17 mouse cellular contexts compared by ENCODE assay signal in the genomic region with DNA sequence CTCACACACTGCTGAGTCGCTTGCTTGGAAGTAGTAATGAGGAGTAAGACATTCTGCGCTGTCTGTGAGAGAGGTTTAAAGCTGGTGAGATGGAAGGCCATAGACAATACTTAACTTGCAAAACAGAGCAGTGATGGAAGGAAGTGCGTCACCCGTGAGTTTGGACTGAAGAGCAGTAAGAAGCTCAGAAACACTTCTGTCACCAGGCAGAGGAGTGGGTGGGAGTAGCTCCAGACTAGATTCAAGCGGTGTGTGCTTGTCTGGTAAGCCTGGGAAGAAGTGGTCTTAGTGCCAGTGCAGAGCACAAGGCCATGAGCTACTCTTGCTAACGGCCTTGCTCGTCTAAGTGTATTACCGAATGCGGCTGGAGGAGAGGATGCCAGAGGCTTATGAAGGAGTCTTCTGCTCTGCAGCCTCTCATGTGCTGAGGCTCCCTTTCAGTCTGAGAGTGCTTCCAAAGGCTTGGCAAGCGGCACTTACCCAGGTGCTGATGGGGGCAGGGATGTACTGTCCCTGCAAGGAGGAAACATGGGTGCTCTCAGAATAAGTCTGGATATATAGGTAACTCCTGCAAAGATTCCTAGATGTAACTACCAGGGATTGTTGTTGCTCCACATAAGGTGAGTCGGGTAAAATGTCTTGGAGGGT. TPM values are rescaled to one million over a fixed set of nuclear protein-coding genes. Genes with fewer than 3 reads are reported as not detected.
DNase-seq lines count a peak whose midpoint lies in the region; ATAC-seq and TF ChIP-seq lines count a peak whose summit lies in the region.
"Had no signal": no experiment of that assay in that cellular context is flagged by ENCODE, and none has a peak within 500 bp of the region (broad histone marks: within the 10 kb centered on the region; RNA-seq: fewer than 3 reads in every experiment).

No protein-coding gene starts in this region.

- H3K4me2 ChIP-seq in midbrain, embryonic 11.5 days: no peak overlapping the region
- H3K4me2 ChIP-seq in midbrain, embryonic 16.5 days (ENCODE audit: low read length): no peak overlapping the region
- H3K4me2 ChIP-seq in forebrain, embryonic 15.5 days (replicated peaks): no peak overlapping the region
- H3K4me2 ChIP-seq: embryonic facial prominence, embryonic 12.5 days; liver, embryonic 13.5 days; neural tube, embryonic 12.5 days had no signal

- H3K9me3 ChIP-seq in midbrain, embryonic 11.5 days (ENCODE audit: control insufficient read depth, low read length): no peaks in the 10 kb centered on the region
- no peaks in the 10 kb centered on the region for H3K9me3 ChIP-seq in midbrain, embryonic 16.5 days (replicated peaks; ENCODE audit: control insufficient read depth, low read length, poor library complexity, severe bottlenecking)
- no peaks in the 10 kb centered on the region for H3K9me3 ChIP-seq in forebrain, embryonic 15.5 days
- H3K9me3 ChIP-seq: embryonic facial prominence, embryonic 12.5 days; liver, embryonic 13.5 days; megakaryocyte, embryonic 14.5 days; neural tube, embryonic 12.5 days had no signal

- DNase-seq in gastrocnemius, adult 2 months: peak; percentile 74
- no peak for DNase-seq in gastrocnemius, postnatal 10 days
- peak; percentile 37 for DNase-seq in midbrain, embryonic 11.5 days (ENCODE audit: low spot score, missing footprints)
- peak; percentile 75 to 78 for DNase-seq in cerebellum, postnatal 14 days
- no peak for DNase-seq in kidney, postnatal 14 days
- DNase-seq: heart, postnatal 14 days; kidney, adult 18-20 months; kidney, postnatal 25 days; liver, embryonic 13.5 days; spleen, adult 18-20 months; thymus, postnatal 36 days had no signal

- H3K27ac ChIP-seq in gastrocnemius, adult 2 months: no peak overlapping the region
- no peak overlapping the region for H3K27ac ChIP-seq in midbrain, embryonic 11.5 days (ENCODE audit: low read depth, low read length)
- no peak overlapping the region for H3K27ac ChIP-seq in midbrain, embryonic 16.5 days (ENCODE audit: low read length)
- no peak overlapping the region for H3K27ac ChIP-seq in forebrain, embryonic 15.5 days (replicated peaks)
- H3K27ac ChIP-seq: embryonic facial prominence, embryonic 12.5 days; liver, embryonic 13.5 days; neural tube, embryonic 12.5 days had no signal

- no peak for ATAC-seq in midbrain, embryonic 11.5 days (ENCODE audit: low FRiP score)
- ATAC-seq in midbrain, embryonic 16.5 days: no peak
- ATAC-seq in forebrain, embryonic 15.5 days (replicated peaks): no peak
- ATAC-seq: hindbrain, embryonic 16.5 days had no signal

- WGBS in midbrain, embryonic 11.5 days: 95% methylated on average over 11 of the region's 11 CpGs
- 88% methylated on average over 11 of the region's 11 CpGs for WGBS in midbrain, embryonic 16.5 days
- 89% methylated on average over 11 of the region's 11 CpGs for WGBS in forebrain, embryonic 15.5 days

- no peak for TF ChIP-seq CTCF in gastrocnemius, adult 2 months (IDR thresholded peaks at IDR 0.05)

- peaks cover 16% of the 10 kb centered on the region for H3K36me3 ChIP-seq in midbrain, embryonic 11.5 days (ENCODE audit: control insufficient read depth, insufficient read depth, low read length)
- H3K36me3 ChIP-seq in midbrain, embryonic 16.5 days (ENCODE audit: control insufficient read depth, insufficient read depth, low read length): peaks cover 26% of the 10 kb centered on the region
- H3K36me3 ChIP-seq in forebrain, embryonic 15.5 days: peaks cover 39% of the 10 kb centered on the region

- no peaks in the 10 kb centered on the region for H3K27me3 ChIP-seq in midbrain, embryonic 11.5 days (ENCODE audit: control insufficient read depth, insufficient read depth, low read length)
- no peaks in the 10 kb centered on the region for H3K27me3 ChIP-seq in midbrain, embryonic 16.5 days (ENCODE audit: control insufficient read depth, insufficient read depth, low read depth, low read length)
- H3K27me3 ChIP-seq in forebrain, embryonic 15.5 days: no peaks in the 10 kb centered on the region
- H3K27me3 ChIP-seq: embryonic facial prominence, embryonic 12.5 days; liver, embryonic 13.5 days; megakaryocyte, embryonic 14.5 days; neural tube, embryonic 12.5 days had no signal

- H3K9ac ChIP-seq in midbrain, embryonic 11.5 days (ENCODE audit: low read length): no peak overlapping the region
- H3K9ac ChIP-seq in midbrain, embryonic 16.5 days (ENCODE audit: low read depth, low read length): no peak overlapping the region
- H3K9ac ChIP-seq in forebrain, embryonic 15.5 days (replicated peaks): no peak overlapping the region
- H3K9ac ChIP-seq: embryonic facial prominence, embryonic 12.5 days; liver, embryonic 13.5 days; neural tube, embryonic 12.5 days had no signal

- H3K4me1 ChIP-seq in midbrain, embryonic 11.5 days (ENCODE audit: control insufficient read depth, insufficient read depth, low read length): no peaks in the 10 kb centered on the region
- no peaks in the 10 kb centered on the region for H3K4me1 ChIP-seq in midbrain, embryonic 16.5 days (ENCODE audit: control insufficient read depth, insufficient read depth, low read length)
- no peaks in the 10 kb centered on the region for H3K4me1 ChIP-seq in forebrain, embryonic 15.5 days
- H3K4me1 ChIP-seq: embryonic facial prominence, embryonic 12.5 days; liver, embryonic 13.5 days; neural tube, embryonic 12.5 days had no signal

- intact Hi-C loops in gastrocnemius, adult 2 months (cut with DNase I): no loop called here

- no peak overlapping the region for H3K4me3 ChIP-seq in gastrocnemius, adult 2 months
- H3K4me3 ChIP-seq in midbrain, embryonic 11.5 days (ENCODE audit: low read depth, low read length): no peak overlapping the region
- no peak overlapping the region for H3K4me3 ChIP-seq in midbrain, embryonic 16.5 days (ENCODE audit: low read depth, low read length)
- no peak overlapping the region for H3K4me3 ChIP-seq in forebrain, embryonic 15.5 days
- H3K4me3 ChIP-seq: embryonic facial prominence, embryonic 12.5 days; liver, embryonic 13.5 days; megakaryocyte, embryonic 14.5 days; neural tube, embryonic 12.5 days had no signal

RNA-seq across cellular contexts. Expression of a gene that starts 27.8 kb away (rescaled TPM):
- total RNA-seq in gastrocnemius, adult 2 months (2021): 10 to 100 TPM; 12.5 to 16.3 TPM
- total RNA-seq in gastrocnemius, postnatal 10 days (2021): 10 to 100 TPM; 14.7 to 18.7 TPM
- 48.2 and 50.0 TPM in 2 replicates for polyA plus RNA-seq in midbrain, embryonic 11.5 days (2014; fragmentation: Nextera tagmentation; extraction: Ambion mirVana)
- 49.6 and 50.4 TPM in 2 replicates for polyA plus RNA-seq in midbrain, embryonic 16.5 days (2015; fragmentation: Nextera tagmentation; extraction: Ambion mirVana)
- 52.5 and 55.5 TPM in 2 replicates for polyA plus RNA-seq in forebrain, embryonic 15.5 days (2015; fragmentation: Nextera tagmentation; extraction: Ambion mirVana)

RNA-seq across cellular contexts. Expression of a gene that starts 28.6 kb away (rescaled TPM):
- total RNA-seq in gastrocnemius, adult 2 months (2021): 1 to 10 TPM; 6.8 to 8.7 TPM
- total RNA-seq in gastrocnemius, postnatal 10 days (2021): 10 to 100 TPM; 13.7 to 15.1 TPM
- 33.2 and 36.7 TPM in 2 replicates for polyA plus RNA-seq in midbrain, embryonic 11.5 days (2014; fragmentation: Nextera tagmentation; extraction: Ambion mirVana)
- polyA plus RNA-seq in midbrain, embryonic 16.5 days (2015; fragmentation: Nextera tagmentation; extraction: Ambion mirVana): 17.2 and 20.1 TPM in 2 replicates
- polyA plus RNA-seq in forebrain, embryonic 15.5 days (2015; fragmentation: Nextera tagmentation; extraction: Ambion mirVana): 23.8 and 28.0 TPM in 2 replicates

Comparison
In these comparisons a context has a peak if more than half of its experiments do, and no peak if none do; other contexts are left out.
1. DNase-seq: peak in gastrocnemius, adult 2 months (single experiment), midbrain, embryonic 11.5 days (single experiment) and cerebellum, postnatal 14 days (2 of 2); none in gastrocnemius, postnatal 10 days (single experiment) and kidney, postnatal 14 days (single experiment).